Mouse (Mus musculus) frontal cortex, postnatal 14 days (tissue): ENCODE data around the gene Surf2.

Experiments used
- DNase-seq, 2 experiments: peaks; one replicate each; pipeline ENCODE4 v3.0.0; 2022; ENCODE audit warnings: low spot score in 2 of 2

The Surf2 gene

DNA sequence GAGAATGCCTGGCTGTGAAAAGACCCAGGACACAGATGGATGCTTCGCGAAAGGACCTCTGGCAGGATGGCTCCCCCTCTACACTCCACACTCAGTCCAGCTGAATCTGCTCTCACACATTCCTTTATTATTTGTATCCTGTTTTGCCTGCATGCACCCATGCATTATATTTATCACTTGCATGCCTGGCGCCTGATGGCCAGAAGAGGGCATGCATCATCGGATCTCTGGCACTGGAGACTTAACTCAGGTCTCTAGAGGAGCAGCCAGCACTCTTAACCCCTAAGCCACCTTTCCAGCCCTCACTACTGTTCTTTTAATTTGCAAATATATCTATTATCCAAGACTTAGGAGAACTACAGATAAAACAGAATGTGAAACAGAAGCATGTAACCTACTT is 44.6 kb downstream of the Surf2 start:
- DNase-seq: no peak

DNA sequence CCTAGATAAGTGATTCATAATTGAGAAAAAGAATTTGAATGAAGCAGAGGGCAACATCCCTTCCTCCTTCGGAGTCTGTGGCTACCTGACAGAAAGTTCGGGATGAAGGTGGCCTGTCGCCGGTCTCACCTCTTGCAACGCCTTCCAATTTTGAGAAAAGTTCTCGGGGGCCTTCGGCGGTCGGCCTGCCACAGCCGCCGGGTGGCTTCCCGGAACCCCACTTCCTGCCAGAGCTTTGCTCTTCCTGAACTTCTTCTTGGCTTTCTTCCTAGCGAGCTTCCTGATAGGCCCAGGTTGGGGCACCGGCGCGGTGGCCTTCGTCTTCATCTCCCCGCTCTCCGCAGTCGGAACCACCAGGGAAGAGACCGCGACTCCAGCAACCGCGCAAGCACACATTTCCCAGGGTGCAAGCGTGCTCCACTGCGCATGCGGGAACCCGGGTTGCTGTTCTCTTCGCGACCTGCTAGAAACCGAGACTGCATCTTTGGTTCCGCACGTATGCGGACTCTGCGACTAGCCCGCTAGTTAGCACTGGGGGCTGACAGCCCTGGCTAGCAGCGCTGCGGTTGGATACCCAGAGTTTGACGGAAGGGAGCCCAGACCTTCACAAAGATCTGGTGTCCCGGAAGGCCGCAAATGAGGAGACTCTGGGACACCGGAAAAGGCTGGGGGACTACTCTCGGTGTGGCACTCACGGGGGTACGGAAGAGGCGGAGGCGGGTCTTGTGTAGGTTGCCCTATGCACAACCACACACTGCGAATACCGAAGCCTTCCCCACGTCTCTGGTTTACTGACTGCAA is 48.0 kb downstream of the Surf2 start, which contains the start of gene Rexo4:
Gene Rexo4 (minus strand): TSS at position 464 of the 801 bp plus-strand sequence.
- DNase-seq: peak; percentile 93 to 94

DNA sequence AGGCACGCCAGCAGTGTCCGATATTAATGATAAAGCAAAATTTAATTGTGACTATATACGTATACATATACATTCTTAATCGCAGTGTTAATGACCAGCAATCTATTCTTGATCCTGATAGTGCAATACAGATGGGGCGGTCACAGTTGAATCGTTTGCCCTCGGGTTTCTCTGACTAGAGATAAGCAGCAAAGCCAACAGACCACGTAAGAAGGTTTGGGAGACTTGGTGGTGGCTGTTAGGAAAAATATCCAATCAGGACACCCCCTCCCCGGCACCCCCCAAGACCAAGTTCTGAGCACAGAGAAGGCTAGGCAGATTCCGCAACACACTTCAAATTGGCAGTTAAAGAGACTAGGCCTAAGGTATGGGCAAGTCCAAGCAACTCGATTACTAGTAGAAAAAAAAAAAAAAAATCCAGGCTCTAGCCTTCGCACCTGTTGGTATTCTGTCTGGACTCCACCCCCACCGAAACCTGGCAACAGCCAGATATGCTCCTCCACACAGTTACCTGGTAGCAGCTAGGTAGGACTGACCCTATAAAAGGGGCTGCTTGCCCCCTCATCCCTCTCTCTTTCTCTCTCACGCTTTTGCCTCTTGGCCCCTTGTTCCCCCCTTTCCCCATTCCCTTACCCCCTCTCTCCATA is 48.7 kb downstream of the Surf2 start:
- no peak for DNase-seq

GRCm38 (mm10) chr2:26967262-26967661 is 51.1 kb downstream of the Surf2 start:
- DNase-seq: no peak
